Mouse (Mus musculus) cerebellum, adult 2 months (tissue): ENCODE results near the gene Neo1. TPM values are rescaled to one million over a fixed set of nuclear protein-coding genes. Genes with fewer than 3 reads are reported as not detected.
A peak's percentile ranks its signal among the peaks of the same experiment; 100 is the strongest.

Source experiments
- DNase-seq, 2 experiments: peaks; one replicate each; pipeline ENCODE4 v3.0.0; 2021
- H3K27ac ChIP-seq: fragments of 200-500 bp; 2 replicates; pipeline ENCODE4 v1.5.1; 2012; ENCODE audit warnings: low read length, control low read depth, inconsistent platforms; ENCODE audit not compliant: insufficient read depth
- H3K27me3 ChIP-seq: fragments of 200-500 bp; 2 replicates; pipeline ENCODE4 v1.6.1; 2012; ENCODE audit warnings: inconsistent platforms, mild to moderate bottlenecking, low read length, moderate library complexity; ENCODE audit not compliant: control insufficient read depth, insufficient read depth
- H3K4me1 ChIP-seq: fragments of 200-500 bp; 2 replicates; pipeline ENCODE4 v1.6.1; 2011; ENCODE audit warnings: low read length; ENCODE audit not compliant: control insufficient read depth, insufficient read depth
- H3K4me3 ChIP-seq: fragments of 200-500 bp; replicated peaks from 2 replicates; pipeline ENCODE3; 2011; ENCODE audit warnings: mild to moderate bottlenecking, low read depth, low read length, control low read depth; ENCODE audit not compliant: insufficient read depth
- CTCF ChIP-seq: fragments of 200-500 bp; IDR thresholded peaks from 2 replicates; pipeline ENCODE4 v1.5.1; 2011; ENCODE audit warnings: low read depth, mild to moderate bottlenecking, control low read depth, low read length, moderate library complexity, borderline replicate concordance; ENCODE audit not compliant: insufficient read depth
- POLR2A ChIP-seq: fragments of 200-500 bp; IDR thresholded peaks from 2 replicates; pipeline ENCODE4 v1.6.1; 2011; ENCODE audit warnings: low read length, control low read depth, borderline replicate concordance; ENCODE audit not compliant: insufficient read depth
- WGBS: fragments of 180-500 bp; shearing (Covaris S2); methylation state at CpG from one replicate; pipeline ENCODE4 v1.1.7; 2018; 5-methylcytosine and 5-hydroxymethylcytosine counted together
- polyA plus RNA-seq: library from polyadenylated mRNA; depleted of rRNA; stranded (reverse); fragments of >200 nt; gene quantifications from 2 replicates; pipeline ENCODE4 v1.2.3, GENCODE M21; 2012

Neo1 gene
- polyA plus RNA-seq, 1 experiment: 37.6 TPM

DNA sequence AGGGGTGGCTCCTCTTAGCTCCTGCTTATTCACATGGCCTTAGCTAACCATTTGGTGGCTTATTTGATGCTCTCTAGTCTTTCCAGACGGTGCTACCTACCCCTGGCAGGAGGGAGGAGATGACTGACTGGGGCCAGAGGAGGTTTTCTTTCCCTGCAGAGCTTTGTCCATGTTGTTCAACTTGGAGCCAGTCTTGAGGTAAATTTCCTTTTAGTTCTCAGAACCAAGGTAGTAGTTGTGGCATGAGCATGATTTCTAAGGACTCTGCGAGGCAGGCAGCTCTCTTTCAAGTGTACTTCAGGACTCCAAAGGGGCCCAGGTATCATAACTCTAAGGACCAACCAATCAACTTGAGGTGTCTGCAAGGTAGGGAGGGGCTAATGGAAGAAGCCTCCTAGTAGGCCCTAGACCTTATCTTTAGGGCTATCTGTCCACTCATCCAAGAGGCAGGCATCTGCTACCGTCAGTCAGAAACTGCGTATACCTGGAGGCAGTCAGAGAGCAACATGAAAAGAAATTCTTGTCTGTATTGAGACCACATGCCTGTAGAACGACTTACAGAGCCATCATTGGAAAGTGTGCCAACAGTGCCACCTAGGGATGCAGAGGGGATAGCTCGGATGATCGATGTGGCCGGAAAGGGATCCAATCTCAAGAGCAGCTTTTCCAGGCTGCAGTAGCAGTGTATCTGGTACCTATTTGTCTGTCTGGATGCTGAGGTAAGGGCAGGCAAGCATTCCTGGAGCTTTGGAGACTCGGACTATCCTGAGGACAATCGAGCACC, 162.5 kb downstream of the Neo1 start:
- WGBS: 44% methylated on average over 10 of the region's 10 CpGs
- peak; percentile 67 to 68 for DNase-seq
- Histone ChIP-seq H3K4me1 (peaks cover 32% of the 10 kb centered on the region), H3K27ac (no peak overlapping the region), H3K27me3 (no peaks in the 10 kb centered on the region), H3K4me3 (no peak overlapping the region)
- no peak for TF ChIP-seq POLR2A
- peak; percentile 92 for TF ChIP-seq CTCF

DNA sequence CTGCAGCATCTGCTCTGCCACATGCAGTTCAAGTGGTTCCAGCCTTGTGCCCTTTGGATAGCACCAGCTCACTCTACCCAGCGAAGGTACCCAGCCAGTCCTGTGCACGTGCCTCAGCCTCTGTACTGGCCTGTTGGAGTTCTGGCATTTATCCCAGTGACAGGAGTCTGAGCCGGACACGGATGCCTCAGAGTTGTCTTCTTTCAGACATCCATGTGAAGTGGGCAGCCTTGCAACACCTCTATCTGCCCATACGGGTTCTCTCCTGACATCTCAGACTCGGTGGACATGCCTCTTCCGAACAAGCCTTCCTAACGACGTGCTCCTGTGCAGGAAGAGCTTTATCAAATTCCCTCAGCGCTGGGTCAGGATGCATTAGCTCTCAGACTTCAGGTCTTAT, 165.1 kb downstream of the Neo1 start:
- 61% methylated on average over 10 of the region's 10 CpGs for WGBS
- Histone ChIP-seq H3K4me3 (no peak overlapping the region), H3K27me3 (no peaks in the 10 kb centered on the region), H3K4me1 (peaks cover 14% of the 10 kb centered on the region), H3K27ac (no peak overlapping the region)
- DNase-seq: no peak
- no peak for TF ChIP-seq POLR2A
- TF ChIP-seq CTCF: no peak

- Histone ChIP-seq H3K4me3 (no peak overlapping the region), H3K27ac (no peak overlapping the region), H3K4me1 (no peaks in the 10 kb centered on the region), H3K27me3 (no peaks in the 10 kb centered on the region)
- TF ChIP-seq POLR2A: no peak
- 46% methylated on average over 7 of the region's 7 CpGs for WGBS
- no peak for DNase-seq
Measured at GRCm38 (mm10) chr9:58863826-58864225, 172.4 kb downstream of the Neo1 start.

DNA sequence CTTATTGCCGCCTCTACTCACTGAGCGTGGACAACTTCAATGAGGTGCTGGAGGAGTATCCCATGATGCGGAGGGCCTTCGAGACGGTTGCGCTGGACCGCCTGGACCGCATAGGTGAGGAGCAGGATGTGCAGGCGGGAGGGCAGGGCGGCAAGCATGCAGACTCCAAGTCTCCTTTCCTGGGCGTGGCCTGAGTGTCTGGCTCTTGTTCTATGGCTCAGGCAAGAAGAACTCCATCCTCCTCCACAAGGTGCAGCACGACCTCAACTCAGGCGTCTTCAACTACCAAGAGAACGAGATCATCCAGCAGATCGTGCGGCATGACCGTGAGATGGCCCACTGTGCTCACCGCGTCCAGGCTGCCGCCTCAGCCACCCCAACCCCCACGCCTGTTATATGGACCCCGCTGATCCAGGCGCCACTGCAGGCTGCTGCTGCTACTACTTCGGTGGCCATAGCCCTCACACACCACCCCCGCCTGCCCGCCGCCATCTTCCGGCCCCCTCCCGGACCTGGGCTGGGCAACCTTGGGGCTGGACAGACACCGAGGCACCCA, 177.1 kb downstream of the Neo1 start:
- TF ChIP-seq CTCF: no peak
- no peak for TF ChIP-seq POLR2A
- Histone ChIP-seq H3K4me3 (peak overlapping the region; percentile 20), H3K27ac (no peak overlapping the region), H3K4me1 (peaks cover 5% of the 10 kb centered on the region; the same call in 1 of the 2 replicates), H3K27me3 (no peaks in the 10 kb centered on the region)
- DNase-seq: no peak
- 56% methylated on average over 30 of the region's 30 CpGs for WGBS

GRCm38 (mm10) chr9:58854931-58855330, 181.3 kb downstream of the Neo1 start:
- Histone ChIP-seq H3K27me3 (no peaks in the 10 kb centered on the region), H3K4me3 (no peak overlapping the region), H3K4me1 (peaks cover 5% of the 10 kb centered on the region; the same call in 1 of the 2 replicates), H3K27ac (no peak overlapping the region)
- TF ChIP-seq CTCF (no peak), POLR2A (no peak)
- no peak for DNase-seq
- WGBS: 66% methylated on average over 3 of the region's 3 CpGs

- H3K4me1 ChIP-seq: no peaks in the 10 kb centered on the region; the same call in 1 of the 2 replicates
- TF ChIP-seq CTCF (no peak), POLR2A (no peak)
- H3K27ac ChIP-seq: no peak overlapping the region
- no peak overlapping the region for H3K4me3 ChIP-seq
- 71% methylated on average over 13 of the region's 13 CpGs for WGBS
- DNase-seq: no peak
- H3K27me3 ChIP-seq: no peaks in the 10 kb centered on the region
Measured at GRCm38 (mm10) chr9:58849576-58850315, 186.5 kb downstream of the Neo1 start.

DNA sequence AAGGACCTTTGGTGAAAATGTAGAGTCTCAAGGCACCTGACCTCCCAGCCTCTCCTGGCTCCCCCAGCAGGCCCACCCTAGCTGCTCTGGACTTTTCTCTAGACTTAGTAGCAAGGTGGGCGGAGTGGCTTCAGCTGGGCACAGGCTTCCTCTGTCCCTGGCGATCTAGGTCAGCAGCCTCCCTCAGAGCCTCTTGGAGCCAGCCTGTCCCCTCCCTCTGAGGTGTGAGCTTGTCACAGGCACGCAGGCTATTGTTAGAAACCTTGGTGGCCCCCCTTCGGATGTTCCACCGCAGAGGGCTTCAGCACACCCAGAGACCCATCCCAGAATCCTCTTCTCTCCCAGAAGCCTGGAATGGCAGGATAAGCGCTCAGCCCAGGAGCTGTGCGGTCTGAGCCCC, 188.6 kb downstream of the Neo1 start:
- no peak for TF ChIP-seq POLR2A
- no peak for TF ChIP-seq CTCF
- peaks cover 2% of the 10 kb centered on the region; the same call in 1 of the 2 replicates for H3K4me1 ChIP-seq
- WGBS: 69% methylated on average over 7 of the region's 7 CpGs
- DNase-seq: no peak
- H3K27me3 ChIP-seq: no peaks in the 10 kb centered on the region
- H3K27ac ChIP-seq: no peak overlapping the region
- H3K4me3 ChIP-seq: no peak overlapping the region
